Comparison of ENCODE assay signal across 13 mouse cellular contexts in the genomic region with DNA sequence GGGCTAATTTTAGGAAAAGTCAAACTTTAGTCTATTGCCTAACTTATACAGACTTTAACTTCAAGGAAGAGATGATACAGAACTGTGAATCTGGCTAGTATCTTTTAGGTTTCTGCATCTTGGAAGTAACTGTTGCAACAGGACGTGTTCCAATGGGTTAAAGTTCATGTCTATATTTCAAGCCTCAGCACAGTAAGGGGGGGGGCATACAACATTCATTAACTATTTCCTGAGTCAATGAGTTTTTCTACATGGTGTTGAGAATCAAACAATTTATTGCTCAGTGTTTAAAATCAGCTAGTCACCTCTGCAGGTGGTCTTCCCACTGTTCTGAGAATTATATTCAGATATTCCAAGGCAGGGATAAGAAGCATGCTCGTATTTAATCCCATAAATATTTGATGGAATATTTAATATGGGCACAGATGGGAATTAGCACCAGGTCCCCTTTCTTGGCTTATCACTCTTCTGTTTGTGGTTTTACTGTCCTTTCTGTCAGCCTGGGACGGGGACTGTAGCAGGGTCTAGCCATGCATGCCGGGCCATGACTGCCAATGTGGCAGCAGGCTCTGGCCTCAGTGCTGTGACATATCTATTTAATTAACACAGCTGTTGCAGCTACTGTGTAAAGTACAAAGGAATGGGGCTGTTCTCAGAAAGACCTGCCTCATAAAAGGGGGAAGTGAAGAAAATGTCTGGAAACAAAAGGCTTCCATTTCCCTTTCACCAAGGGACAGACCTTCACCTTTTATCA.
DNase-seq lines count a peak whose midpoint lies in the region; ATAC-seq and TF ChIP-seq lines count a peak whose summit lies in the region.
"Had no signal": no experiment of that assay in that cellular context is flagged by ENCODE, and none has a peak within 500 bp of the region (broad histone marks: within the 10 kb centered on the region; RNA-seq: fewer than 3 reads in every experiment).

No protein-coding gene starts in this region.

- DNase-seq in midbrain, embryonic 10.5 days (ENCODE audit: low spot score) = no peak
- peak; percentile 30 for DNase-seq in mesoderm, embryonic 11.5 days (ENCODE audit: low read depth, low spot score)
- DNase-seq in spleen, postnatal 10 days (ENCODE audit: low spot score in 2 of 2) = no peak
- DNase-seq in liver, postnatal 0 days = no peak
- DNase-seq: B cell, adult 2 months; cerebellum, adult 9-10 months; heart, postnatal 36 days; thymus, adult 2 months had no signal

- TF ChIP-seq EP300 in liver, postnatal 0 days (IDR thresholded peaks at IDR 0.05; ENCODE audit: low read depth) = no peak

- no peaks in the 10 kb centered on the region for H3K27me3 ChIP-seq in forebrain, embryonic 13.5 days
- no peaks in the 10 kb centered on the region for H3K27me3 ChIP-seq in forebrain, embryonic 12.5 days
- no peaks in the 10 kb centered on the region for H3K27me3 ChIP-seq in midbrain, embryonic 12.5 days
- no peaks in the 10 kb centered on the region for H3K27me3 ChIP-seq in midbrain, embryonic 10.5 days (ENCODE audit: low read depth, poor library complexity, severe bottlenecking)
- no peaks in the 10 kb centered on the region for H3K27me3 ChIP-seq in liver, postnatal 0 days (ENCODE audit: insufficient read depth, low read length)
- H3K27me3 ChIP-seq: embryonic facial prominence, embryonic 15.5 days had no signal

- no peaks in the 10 kb centered on the region for H3K9me3 ChIP-seq in forebrain, embryonic 13.5 days (replicated peaks)
- no peaks in the 10 kb centered on the region for H3K9me3 ChIP-seq in forebrain, embryonic 12.5 days
- no peaks in the 10 kb centered on the region for H3K9me3 ChIP-seq in midbrain, embryonic 12.5 days
- no peaks in the 10 kb centered on the region for H3K9me3 ChIP-seq in midbrain, embryonic 10.5 days (replicated peaks)
- H3K9me3 ChIP-seq in liver, postnatal 0 days (ENCODE audit: low read length) = no peaks in the 10 kb centered on the region
- H3K9me3 ChIP-seq: embryonic facial prominence, embryonic 15.5 days had no signal

- no peak for TF ChIP-seq CTCF in liver, postnatal 0 days (IDR thresholded peaks at IDR 0.05; ENCODE audit: low read depth)

- no peak overlapping the region for H3K27ac ChIP-seq in forebrain, embryonic 13.5 days
- no peak overlapping the region for H3K27ac ChIP-seq in forebrain, embryonic 12.5 days
- no peak overlapping the region for H3K27ac ChIP-seq in midbrain, embryonic 12.5 days (replicated peaks)
- H3K27ac ChIP-seq in midbrain, embryonic 10.5 days (replicated peaks) = no peak overlapping the region
- H3K27ac ChIP-seq in liver, postnatal 0 days (ENCODE audit: low read depth) = no peak overlapping the region
- H3K27ac ChIP-seq: embryonic facial prominence, embryonic 15.5 days had no signal

- WGBS in forebrain, embryonic 13.5 days = 28% methylated on average over 4 of the region's 4 CpGs
- WGBS in forebrain, embryonic 12.5 days = 37% methylated on average over 4 of the region's 4 CpGs
- WGBS in midbrain, embryonic 12.5 days = 39% methylated on average over 4 of the region's 4 CpGs
- 51% methylated on average over 4 of the region's 4 CpGs for WGBS in midbrain, embryonic 10.5 days
- 66% methylated on average over 4 of the region's 4 CpGs for WGBS in liver, postnatal 0 days (ENCODE audit: insufficient replicate concordance)

- H3K4me1 ChIP-seq in forebrain, embryonic 13.5 days = 0 out of 2 replicates have a peak, but pooled peaks cover 5% of the 10 kb centered on the region
- H3K4me1 ChIP-seq in forebrain, embryonic 12.5 days = peaks cover 6% of the 10 kb centered on the region; the same call in 1 of the 2 replicates
- H3K4me1 ChIP-seq in midbrain, embryonic 12.5 days = peaks cover 8% of the 10 kb centered on the region
- peaks cover 17% of the 10 kb centered on the region for H3K4me1 ChIP-seq in midbrain, embryonic 10.5 days
- H3K4me1 ChIP-seq in liver, postnatal 0 days (ENCODE audit: insufficient read depth) = no peaks in the 10 kb centered on the region
- H3K4me1 ChIP-seq: embryonic facial prominence, embryonic 15.5 days had no signal

- no peaks in the 10 kb centered on the region for H3K36me3 ChIP-seq in forebrain, embryonic 13.5 days (ENCODE audit: poor library complexity, severe bottlenecking)
- H3K36me3 ChIP-seq in forebrain, embryonic 12.5 days (replicated peaks) = no peaks in the 10 kb centered on the region
- H3K36me3 ChIP-seq in midbrain, embryonic 12.5 days = no peaks in the 10 kb centered on the region
- no peaks in the 10 kb centered on the region for H3K36me3 ChIP-seq in midbrain, embryonic 10.5 days
- no peaks in the 10 kb centered on the region for H3K36me3 ChIP-seq in liver, postnatal 0 days (replicated peaks; ENCODE audit: insufficient read depth, low read length)
- H3K36me3 ChIP-seq: embryonic facial prominence, embryonic 15.5 days had no signal

- no peak overlapping the region for H3K9ac ChIP-seq in forebrain, embryonic 13.5 days
- no peak overlapping the region for H3K9ac ChIP-seq in forebrain, embryonic 12.5 days
- H3K9ac ChIP-seq in midbrain, embryonic 12.5 days (replicated peaks) = no peak overlapping the region
- H3K9ac ChIP-seq in liver, postnatal 0 days (replicated peaks) = no peak overlapping the region
- H3K9ac ChIP-seq: embryonic facial prominence, embryonic 15.5 days had no signal

- ATAC-seq in forebrain, embryonic 13.5 days = peak; percentile 62; the same call in 1 of the 2 replicates
- no peak for ATAC-seq in forebrain, embryonic 12.5 days (ENCODE audit: low FRiP score)
- peak; percentile 67 for ATAC-seq in midbrain, embryonic 12.5 days (ENCODE audit: low FRiP score, low read depth)
- ATAC-seq in liver, postnatal 0 days = no peak
- ATAC-seq in activated CD4-positive, CD25-positive, alpha-beta regulatory T cell, adult 4 months = no peak

- H3K4me2 ChIP-seq in forebrain, embryonic 13.5 days = no peak overlapping the region
- no peak overlapping the region for H3K4me2 ChIP-seq in forebrain, embryonic 12.5 days
- no peak overlapping the region for H3K4me2 ChIP-seq in midbrain, embryonic 12.5 days (replicated peaks)
- no peak overlapping the region for H3K4me2 ChIP-seq in liver, postnatal 0 days (ENCODE audit: low read depth, low read length)
- H3K4me2 ChIP-seq: embryonic facial prominence, embryonic 15.5 days had no signal

- no peak overlapping the region for H3K4me3 ChIP-seq in forebrain, embryonic 13.5 days
- H3K4me3 ChIP-seq in forebrain, embryonic 12.5 days (replicated peaks) = no peak overlapping the region
- H3K4me3 ChIP-seq in midbrain, embryonic 12.5 days = no peak overlapping the region
- no peak overlapping the region for H3K4me3 ChIP-seq in midbrain, embryonic 10.5 days
- H3K4me3 ChIP-seq in liver, postnatal 0 days (ENCODE audit: low read depth, low read length) = no peak overlapping the region
- H3K4me3 ChIP-seq: embryonic facial prominence, embryonic 15.5 days had no signal

Comparison
In these comparisons a context has a peak if more than half of its experiments do, and no peak if none do; other contexts are left out.
1. ATAC-seq: peak in forebrain, embryonic 13.5 days (single experiment) and midbrain, embryonic 12.5 days (single experiment); none in forebrain, embryonic 12.5 days (single experiment), liver, postnatal 0 days (single experiment) and activated CD4-positive, CD25-positive, alpha-beta regulatory T cell, adult 4 months (single experiment).